Mouse (Mus musculus): ENCODE data around the gene Bhlhe23. TPM values are rescaled to one million over a fixed set of nuclear protein-coding genes. Genes with fewer than 3 reads are reported as not detected.

Gene Bhlhe23
- polyA plus RNA-seq (2016; fragmentation: Nextera tagmentation; extraction: Ambion mirVana) = 10.8 and 12.0 TPM in 2 replicates

GRCm38 (mm10) chr2:180776793-180777192, at the start of gene Bhlhe23:
TSS of gene Bhlhe23 (minus strand) at chr2:180776900.
- Histone ChIP-seq H3K9me3 (replicated peaks) (no peaks in the 10 kb centered on the region), H3K4me1 (peaks cover 15% of the 10 kb centered on the region), H3K4me3 (peak within 1 kb of the TSS; percentile 47), H3K27ac (replicated peaks) (no peak within 1 kb of the TSS), H3K27me3 (ENCODE audit: low read depth, poor library complexity, severe bottlenecking) (peaks cover 97% of the 10 kb centered on the region), H3K36me3 (no peaks in the 10 kb centered on the region)
- 1% methylated on average over 28 of the region's 28 CpGs for WGBS
- peak; percentile 35 for DNase-seq (ENCODE audit: low spot score)

GRCm38 (mm10) chr2:180825147-180825941, 48.6 kb upstream of the Bhlhe23 start:
- 34% methylated on average over 11 of the region's 11 CpGs for WGBS
- H3K27ac ChIP-seq (replicated peaks) = peak overlapping the region; percentile 74
- peaks cover 24% of the 10 kb centered on the region for H3K4me1 ChIP-seq
- H3K9me3 ChIP-seq (replicated peaks) = no peaks in the 10 kb centered on the region
- H3K4me3 ChIP-seq = no peak overlapping the region
- no peaks in the 10 kb centered on the region for H3K27me3 ChIP-seq (ENCODE audit: low read depth, poor library complexity, severe bottlenecking)
- H3K36me3 ChIP-seq = no peaks in the 10 kb centered on the region
- DNase-seq (ENCODE audit: low spot score) = no peak

GRCm38 (mm10) chr2:180824724-180825123, 48.0 kb upstream of the Bhlhe23 start:
- Histone ChIP-seq H3K27me3 (ENCODE audit: low read depth, poor library complexity, severe bottlenecking) (no peaks in the 10 kb centered on the region), H3K4me1 (peaks cover 24% of the 10 kb centered on the region), H3K9me3 (replicated peaks) (no peaks in the 10 kb centered on the region), H3K4me3 (no peak overlapping the region), H3K36me3 (no peaks in the 10 kb centered on the region), H3K27ac (replicated peaks) (no peak overlapping the region)
- WGBS = 84% methylated on average over 4 of the region's 4 CpGs
- DNase-seq (ENCODE audit: low spot score) = no peak

DNA sequence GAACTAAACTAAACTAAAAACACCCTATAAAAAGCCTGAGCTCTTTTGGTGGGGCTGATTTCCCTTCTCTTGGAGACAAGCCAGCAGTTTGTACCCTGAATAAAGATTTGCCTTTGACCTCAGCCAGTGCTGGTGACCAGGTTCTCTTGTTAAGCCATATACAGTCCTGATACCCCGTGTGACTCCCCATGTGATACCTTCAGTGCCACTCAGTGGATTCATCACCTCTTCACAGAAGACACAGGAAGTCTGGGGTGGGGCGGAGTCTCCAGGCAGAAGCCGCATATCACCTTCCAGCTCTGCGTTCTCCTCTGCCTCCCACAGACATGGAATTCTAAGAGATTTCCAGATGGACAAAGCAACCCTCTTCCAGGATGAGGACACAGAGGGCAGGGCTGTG, 47.4 kb upstream of the Bhlhe23 start:
- Histone ChIP-seq H3K4me3 (no peak overlapping the region), H3K9me3 (replicated peaks) (no peaks in the 10 kb centered on the region), H3K4me1 (peaks cover 24% of the 10 kb centered on the region), H3K27ac (replicated peaks) (no peak overlapping the region), H3K27me3 (ENCODE audit: low read depth, poor library complexity, severe bottlenecking) (no peaks in the 10 kb centered on the region), H3K36me3 (no peaks in the 10 kb centered on the region)
- WGBS = 79% methylated on average over 4 of the region's 4 CpGs
- no peak for DNase-seq (ENCODE audit: low spot score)

DNA sequence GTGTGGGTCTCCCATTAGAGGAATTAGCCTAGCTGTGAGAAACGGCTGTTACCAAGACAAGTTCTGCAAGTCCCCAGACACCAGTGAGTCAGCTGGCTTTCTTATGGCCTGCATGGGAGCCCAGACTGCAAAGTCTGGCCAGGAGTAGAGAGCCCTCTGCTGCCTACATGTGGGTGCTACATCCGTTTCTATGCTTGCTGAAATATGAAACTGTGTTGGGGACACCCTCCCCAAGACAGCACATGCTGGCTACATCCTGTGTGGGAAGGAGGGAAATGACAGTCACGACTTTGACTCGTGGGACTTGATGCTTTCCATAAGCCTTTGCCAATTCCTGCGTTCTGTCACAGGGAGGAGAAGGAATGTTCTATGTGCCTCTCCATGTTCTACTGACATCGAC, 45.8 kb upstream of the Bhlhe23 start:
- Histone ChIP-seq H3K27me3 (ENCODE audit: low read depth, poor library complexity, severe bottlenecking) (no peaks in the 10 kb centered on the region), H3K4me3 (no peak overlapping the region), H3K36me3 (no peaks in the 10 kb centered on the region), H3K27ac (replicated peaks) (no peak overlapping the region), H3K4me1 (peaks cover 24% of the 10 kb centered on the region), H3K9me3 (replicated peaks) (no peaks in the 10 kb centered on the region)
- WGBS = 50% methylated on average over 6 of the region's 6 CpGs
- DNase-seq (ENCODE audit: low spot score) = peak; percentile 27

- DNase-seq (ENCODE audit: low spot score) = no peak
- H3K4me3 ChIP-seq = no peak overlapping the region
Measured at GRCm38 (mm10) chr2:180819504-180819903, 42.8 kb upstream of the Bhlhe23 start.

DNA sequence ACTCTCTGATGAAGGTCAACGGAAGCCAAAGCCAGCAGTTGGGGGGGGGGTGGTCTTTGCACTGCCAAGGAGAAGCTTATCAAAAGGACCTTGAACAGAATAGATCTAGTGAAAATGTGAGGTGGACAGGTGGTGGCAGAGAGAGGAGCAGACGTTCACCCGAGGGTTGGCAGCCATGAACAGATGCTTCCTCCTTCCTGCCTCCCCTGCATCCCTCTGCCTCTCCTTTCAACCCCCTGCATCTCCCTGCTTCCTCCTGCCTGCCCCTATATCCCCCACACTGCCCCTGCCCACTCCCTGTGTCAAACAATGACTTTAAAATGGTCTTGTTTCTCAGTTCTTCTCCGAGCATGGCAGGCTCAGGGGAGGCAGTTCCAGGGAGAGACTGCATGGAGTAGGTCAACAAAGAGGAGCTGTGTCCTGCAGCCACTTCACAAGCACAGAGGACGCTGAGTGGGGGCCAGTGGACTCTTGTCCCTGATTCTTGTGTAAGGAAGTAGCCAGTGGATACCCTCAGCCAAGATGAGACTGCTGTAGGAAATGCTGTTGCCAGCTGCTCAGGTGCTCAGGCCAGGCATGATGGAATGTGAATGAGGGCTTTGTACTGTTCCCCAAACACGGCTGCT, 39.9 kb upstream of the Bhlhe23 start:
- Histone ChIP-seq H3K36me3 (no peaks in the 10 kb centered on the region), H3K9me3 (replicated peaks) (no peaks in the 10 kb centered on the region), H3K27ac (replicated peaks) (no peak overlapping the region), H3K27me3 (ENCODE audit: low read depth, poor library complexity, severe bottlenecking) (no peaks in the 10 kb centered on the region), H3K4me3 (no peak overlapping the region), H3K4me1 (no peaks in the 10 kb centered on the region)
- no peak for DNase-seq (ENCODE audit: low spot score)
- WGBS = 71% methylated on average over 6 of the region's 6 CpGs

More at GRCm38 (mm10) chr2:180819504-180819903, 42.8 kb upstream of the Bhlhe23 start:
- no peaks in the 10 kb centered on the region for H3K36me3 ChIP-seq
- 89% methylated on average over 2 of the region's 2 CpGs for WGBS
- no peak overlapping the region for H3K27ac ChIP-seq (replicated peaks)
- 0 out of 2 replicates have a peak, but pooled peaks cover 4% of the 10 kb centered on the region for H3K4me1 ChIP-seq
- H3K27me3 ChIP-seq (ENCODE audit: low read depth, poor library complexity, severe bottlenecking) = no peaks in the 10 kb centered on the region
- no peaks in the 10 kb centered on the region for H3K9me3 ChIP-seq (replicated peaks)

DNA sequence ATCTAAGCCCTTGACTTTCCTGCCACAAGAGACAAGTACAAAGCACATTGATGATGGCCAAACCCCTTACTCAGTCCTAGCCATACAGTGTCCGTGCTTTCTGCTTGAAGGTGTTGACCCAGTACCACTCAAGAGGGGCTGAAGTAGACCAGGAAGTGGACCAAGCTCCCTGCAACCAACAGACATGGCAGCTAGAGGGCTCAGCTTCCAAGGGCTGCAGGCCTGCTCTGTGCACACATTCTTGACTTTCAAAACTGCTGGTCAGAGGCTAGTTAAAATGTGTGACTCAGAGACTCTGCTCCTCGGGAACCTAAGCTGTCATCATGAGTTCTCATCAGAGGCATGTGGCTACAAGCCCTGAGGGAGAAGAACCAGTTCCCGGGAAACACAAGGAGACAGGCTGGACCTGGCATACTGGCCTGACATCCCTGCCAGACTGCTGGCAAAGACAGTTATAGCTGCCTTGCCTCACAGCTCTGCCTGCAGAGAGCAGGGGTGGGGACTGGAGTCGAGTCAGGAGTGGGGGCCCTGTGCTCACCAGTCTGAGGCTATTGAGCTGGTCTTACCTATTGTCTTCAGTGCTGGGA, 37.4 kb upstream of the Bhlhe23 start:
- Histone ChIP-seq H3K4me3 (no peak overlapping the region), H3K9me3 (replicated peaks) (no peaks in the 10 kb centered on the region), H3K4me1 (no peaks in the 10 kb centered on the region), H3K27me3 (ENCODE audit: low read depth, poor library complexity, severe bottlenecking) (no peaks in the 10 kb centered on the region), H3K36me3 (no peaks in the 10 kb centered on the region), H3K27ac (replicated peaks) (no peak overlapping the region)
- 77% methylated on average over 4 of the region's 4 CpGs for WGBS
- no peak for DNase-seq (ENCODE audit: low spot score)

DNA sequence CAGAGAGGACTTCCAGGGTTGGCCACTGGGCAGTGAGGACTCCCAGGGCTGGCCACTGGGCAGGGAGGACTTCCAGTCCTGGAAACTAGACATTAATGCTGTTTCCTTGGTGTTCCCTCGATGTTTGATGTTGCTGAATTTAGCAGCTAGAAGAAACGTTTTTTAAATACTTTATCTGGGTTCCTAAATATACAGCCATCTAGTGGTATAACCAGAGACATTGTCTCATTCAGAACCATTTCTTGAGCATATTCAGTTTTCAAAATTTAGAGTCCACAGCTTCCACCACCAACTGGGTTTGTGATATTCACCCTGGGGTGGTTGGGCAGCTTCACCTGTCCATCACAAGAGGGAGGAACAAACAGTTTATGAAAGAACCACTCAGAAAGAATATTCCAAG, 34.3 kb upstream of the Bhlhe23 start:
- 66% methylated on average over 2 of the region's 2 CpGs for WGBS
- no peak overlapping the region for H3K4me3 ChIP-seq
- H3K9me3 ChIP-seq (replicated peaks) = no peaks in the 10 kb centered on the region
- H3K27ac ChIP-seq (replicated peaks) = no peak overlapping the region
- no peaks in the 10 kb centered on the region for H3K36me3 ChIP-seq
- peaks cover under 1% of the 10 kb centered on the region for H3K4me1 ChIP-seq
- no peak for DNase-seq (ENCODE audit: low spot score)
- H3K27me3 ChIP-seq (ENCODE audit: low read depth, poor library complexity, severe bottlenecking) = no peaks in the 10 kb centered on the region

DNA sequence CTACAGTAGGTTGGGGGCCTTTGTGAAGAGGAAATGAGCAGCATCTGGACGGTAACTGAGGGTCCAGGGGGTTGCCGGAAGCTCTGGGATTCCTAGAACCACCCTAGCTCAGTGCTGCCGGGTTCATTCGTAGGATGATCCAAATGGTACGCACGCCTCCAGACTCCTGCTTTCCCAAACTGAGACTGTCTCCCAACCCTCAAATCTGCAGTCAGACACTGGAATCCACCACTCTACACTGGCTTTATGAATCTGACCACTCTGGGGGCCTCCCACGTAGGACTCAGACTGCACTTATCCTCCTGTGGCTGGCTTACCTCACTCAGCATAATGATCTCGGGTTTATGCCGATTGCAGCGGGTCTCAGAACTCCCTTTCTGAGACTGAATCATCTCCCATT, 32.8 kb upstream of the Bhlhe23 start:
- Histone ChIP-seq H3K36me3 (no peaks in the 10 kb centered on the region), H3K4me1 (peaks cover 9% of the 10 kb centered on the region), H3K4me3 (no peak overlapping the region), H3K9me3 (replicated peaks) (no peaks in the 10 kb centered on the region), H3K27ac (replicated peaks) (no peak overlapping the region), H3K27me3 (ENCODE audit: low read depth, poor library complexity, severe bottlenecking) (no peaks in the 10 kb centered on the region)
- 78% methylated on average over 10 of the region's 10 CpGs for WGBS
- no peak for DNase-seq (ENCODE audit: low spot score)

DNA sequence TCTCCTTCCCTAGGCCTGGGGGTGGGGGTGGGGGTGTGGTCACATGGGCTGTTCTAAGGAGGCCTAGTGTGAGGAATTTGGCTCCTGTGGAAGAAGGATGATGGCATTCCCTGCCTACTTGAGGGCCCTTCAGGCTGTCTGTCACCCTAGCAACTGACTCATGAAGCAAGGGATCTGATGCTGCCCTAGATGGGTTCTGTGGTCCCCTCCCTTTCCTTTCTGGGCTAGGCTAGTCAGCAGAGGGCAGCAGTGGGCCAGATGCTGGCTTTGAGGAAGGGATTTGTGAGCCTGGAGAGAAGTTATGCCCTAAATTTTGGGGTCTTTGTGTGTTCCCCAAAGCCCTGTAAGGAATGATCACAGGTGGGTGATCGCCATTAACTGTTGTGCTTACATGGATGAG, 29.3 kb upstream of the Bhlhe23 start:
- H3K36me3 ChIP-seq = no peaks in the 10 kb centered on the region
- WGBS = 56% methylated on average over 1 of the region's 1 CpGs
- H3K4me3 ChIP-seq = no peak overlapping the region
- no peak overlapping the region for H3K27ac ChIP-seq (replicated peaks)
- H3K9me3 ChIP-seq (replicated peaks) = no peaks in the 10 kb centered on the region
- H3K27me3 ChIP-seq (ENCODE audit: low read depth, poor library complexity, severe bottlenecking) = no peaks in the 10 kb centered on the region
- peak; percentile 55 for DNase-seq (ENCODE audit: low spot score)
- H3K4me1 ChIP-seq = peaks cover 14% of the 10 kb centered on the region

GRCm38 (mm10) chr2:180796008-180796407, 19.3 kb upstream of the Bhlhe23 start:
- H3K4me1 ChIP-seq = peaks cover 31% of the 10 kb centered on the region
- H3K36me3 ChIP-seq = no peaks in the 10 kb centered on the region
- 0 out of 2 replicates have a peak, but pooled peaks cover under 1% of the 10 kb centered on the region for H3K27me3 ChIP-seq (ENCODE audit: low read depth, poor library complexity, severe bottlenecking)
- H3K9me3 ChIP-seq (replicated peaks) = no peaks in the 10 kb centered on the region
- no peak overlapping the region for H3K4me3 ChIP-seq
- 62% methylated on average over 4 of the region's 4 CpGs for WGBS
- no peak for DNase-seq (ENCODE audit: low spot score)
- H3K27ac ChIP-seq (replicated peaks) = peak overlapping the region; percentile 73

DNA sequence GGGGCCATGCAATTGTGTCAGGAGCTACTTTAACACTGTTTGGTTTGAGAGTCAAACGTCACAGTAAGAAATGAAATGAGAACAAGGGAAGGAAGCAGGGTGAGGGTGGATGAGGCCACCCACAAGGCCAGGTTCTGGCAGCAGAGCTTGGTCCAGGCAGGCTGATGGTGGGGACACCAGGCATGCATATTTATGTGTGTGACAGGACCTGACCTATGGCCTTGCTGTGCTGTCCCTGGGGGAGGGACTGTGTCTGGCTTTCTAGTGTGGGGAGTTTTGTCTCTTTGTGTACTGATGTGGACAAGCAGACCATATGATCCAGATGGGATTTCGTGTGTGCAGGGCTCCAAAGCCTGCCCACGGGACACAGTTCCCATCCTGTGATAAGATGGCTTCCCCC, 18.9 kb upstream of the Bhlhe23 start:
- DNase-seq (ENCODE audit: low spot score) = peak; percentile 29
- 53% methylated on average over 3 of the region's 3 CpGs for WGBS
- H3K4me1 ChIP-seq = peaks cover 28% of the 10 kb centered on the region
- no peaks in the 10 kb centered on the region for H3K9me3 ChIP-seq (replicated peaks)
- H3K27ac ChIP-seq (replicated peaks) = peak overlapping the region; percentile 73
- peaks cover 5% of the 10 kb centered on the region for H3K27me3 ChIP-seq (ENCODE audit: low read depth, poor library complexity, severe bottlenecking)
- no peak overlapping the region for H3K4me3 ChIP-seq
- H3K36me3 ChIP-seq = no peaks in the 10 kb centered on the region

Measured in midbrain, embryonic 10.5 days (tissue).